Mouse (Mus musculus) midbrain, embryonic 14.5 days (tissue): Measurements from ENCODE around the gene Tgm1. TPM values are rescaled to one million over a fixed set of nuclear protein-coding genes. Genes with fewer than 3 reads are reported as not detected.

Source experiments
- ATAC-seq: fragments of 200-750 bp; cut with Nextera tagmentation; 2 replicates; pipeline ENCODE4 v1.8.0; 2017; ENCODE audit warnings: moderate number of reproducible peaks, moderate library complexity; ENCODE audit not compliant: low FRiP score, low TSS enrichment
- DNase-seq: peaks from one replicate; pipeline ENCODE4 v3.0.0-alpha.2; 2015
- H3K27ac ChIP-seq: fragments of 300-500 bp; sonication (generic); replicated peaks from 2 replicates; pipeline ENCODE4 v1.5.1; 2014; ENCODE audit warnings: mild to moderate bottlenecking, low read depth, low read length, moderate library complexity
- H3K27me3 ChIP-seq: fragments of 300-500 bp; sonication (generic); 2 replicates; pipeline ENCODE4 v1.6.1; 2014; ENCODE audit warnings: low read length, control low read depth, mixed read lengths; ENCODE audit not compliant: control insufficient read depth, insufficient read depth
- H3K36me3 ChIP-seq: fragments of 300-500 bp; sonication (generic); 2 replicates; pipeline ENCODE4 v1.6.1; 2014; ENCODE audit warnings: low read length, control low read depth; ENCODE audit not compliant: control insufficient read depth, insufficient read depth
- H3K4me1 ChIP-seq: fragments of 300-500 bp; sonication (generic); 2 replicates; pipeline ENCODE4 v1.6.1; 2014; ENCODE audit warnings: mild to moderate bottlenecking, antibody characterized with exemption, low read length, control low read depth; ENCODE audit not compliant: control insufficient read depth, insufficient read depth
- H3K4me2 ChIP-seq: fragments of 300-500 bp; sonication (generic); 2 replicates; pipeline ENCODE4 v1.6.1; 2014; ENCODE audit warnings: mild to moderate bottlenecking, low read length, moderate library complexity
- H3K4me3 ChIP-seq: fragments of 300-500 bp; sonication (generic); replicated peaks from 2 replicates; pipeline ENCODE4 v1.5.1; 2014; ENCODE audit warnings: low read depth, low read length
- H3K9ac ChIP-seq: fragments of 300-500 bp; sonication (generic); replicated peaks from 2 replicates; pipeline ENCODE4 v1.6.1; 2014; ENCODE audit warnings: mild to moderate bottlenecking, low read length, moderate library complexity
- H3K9me3 ChIP-seq: fragments of 300-500 bp; sonication (generic); 2 replicates; pipeline ENCODE4 v1.6.1; 2016; ENCODE audit warnings: low read length, control low read depth, mixed read lengths; ENCODE audit not compliant: control insufficient read depth
- WGBS: fragments of 180-500 bp; shearing (Covaris S2); extraction: QIAGEN DNeasy Blood & Tissue Kit; methylation state at CpG from one replicate; pipeline ENCODE4 v1.1.7; 2014; 5-methylcytosine and 5-hydroxymethylcytosine counted together
- polyA plus RNA-seq: library from polyadenylated mRNA; unstranded; fragments of >200 nt; fragmentation: Nextera tagmentation; extraction: Ambion mirVana; gene quantifications from 2 replicates; pipeline ENCODE4 v1.2.1, GENCODE M21; 2014

The Tgm1 gene
- polyA plus RNA-seq, 1 experiment from 2014 or later, result 0.14 TPM

DNA sequence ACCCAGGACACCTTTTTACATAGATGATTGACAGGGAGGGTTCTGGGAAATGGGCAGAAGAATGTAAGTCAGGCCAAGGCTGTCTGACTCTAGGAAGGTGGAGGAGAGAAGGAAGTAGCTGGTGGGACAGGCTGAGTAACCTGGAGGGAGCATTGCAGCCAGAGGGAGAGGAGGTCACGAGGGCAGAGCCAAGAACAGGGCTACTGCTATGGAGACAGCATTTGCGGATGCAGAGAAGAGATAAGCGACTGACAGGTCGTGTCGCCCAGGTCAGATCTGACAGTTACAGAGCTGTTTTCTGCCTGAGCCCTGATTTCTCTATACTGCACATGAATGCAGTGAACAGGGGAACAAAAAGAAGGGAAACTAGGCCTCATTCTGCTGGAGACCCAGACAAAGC lies 6.3 kb downstream of the Tgm1 start:
- ATAC-seq (no peak), DNase-seq (no peak)
- H3K9me3 ChIP-seq, result no peaks in the 10 kb centered on the region
- H3K27me3 ChIP-seq, result no peaks in the 10 kb centered on the region
- H3K4me3 ChIP-seq, result no peak overlapping the region
- no peak overlapping the region for H3K27ac ChIP-seq
- WGBS, result 84% methylated on average over 5 of the region's 5 CpGs
- H3K9ac ChIP-seq, result no peak overlapping the region
- no peak overlapping the region for H3K4me2 ChIP-seq
- no peaks in the 10 kb centered on the region for H3K36me3 ChIP-seq
- no peaks in the 10 kb centered on the region for H3K4me1 ChIP-seq

DNA sequence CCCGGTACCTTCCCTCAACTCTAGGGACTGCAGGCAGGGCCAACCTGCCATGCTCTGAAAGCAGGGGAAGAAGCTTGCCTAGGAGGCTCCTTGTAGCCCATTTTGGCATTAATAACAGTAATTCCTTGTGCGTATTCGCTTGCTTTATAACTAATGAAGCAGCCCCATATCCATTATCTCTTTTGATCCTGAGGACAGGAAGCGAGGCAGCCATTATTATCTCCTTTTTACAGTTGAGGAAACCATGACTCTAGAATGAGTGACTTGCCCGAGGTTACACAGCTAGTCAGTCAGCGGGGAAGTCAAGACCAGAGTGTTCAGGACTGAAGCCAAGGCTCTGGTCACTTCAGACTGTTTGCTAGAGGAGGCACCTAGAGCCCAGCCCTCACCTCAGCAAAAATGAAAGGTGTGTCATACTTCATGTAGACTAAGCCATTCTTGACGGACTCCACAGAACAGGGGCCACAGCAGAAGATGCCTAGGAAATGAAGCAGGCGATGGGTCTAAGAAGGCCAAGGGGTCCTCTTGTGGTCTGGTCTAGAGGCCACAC lies 7.6 kb downstream of the Tgm1 start:
- DNase-seq (no peak), ATAC-seq (no peak)
- 91% methylated on average over 8 of the region's 8 CpGs for WGBS
- Histone ChIP-seq H3K4me2 (no peak overlapping the region), H3K9ac (no peak overlapping the region), H3K4me1 (no peaks in the 10 kb centered on the region), H3K27me3 (no peaks in the 10 kb centered on the region), H3K9me3 (no peaks in the 10 kb centered on the region), H3K4me3 (no peak overlapping the region), H3K36me3 (no peaks in the 10 kb centered on the region), H3K27ac (no peak overlapping the region)

DNA sequence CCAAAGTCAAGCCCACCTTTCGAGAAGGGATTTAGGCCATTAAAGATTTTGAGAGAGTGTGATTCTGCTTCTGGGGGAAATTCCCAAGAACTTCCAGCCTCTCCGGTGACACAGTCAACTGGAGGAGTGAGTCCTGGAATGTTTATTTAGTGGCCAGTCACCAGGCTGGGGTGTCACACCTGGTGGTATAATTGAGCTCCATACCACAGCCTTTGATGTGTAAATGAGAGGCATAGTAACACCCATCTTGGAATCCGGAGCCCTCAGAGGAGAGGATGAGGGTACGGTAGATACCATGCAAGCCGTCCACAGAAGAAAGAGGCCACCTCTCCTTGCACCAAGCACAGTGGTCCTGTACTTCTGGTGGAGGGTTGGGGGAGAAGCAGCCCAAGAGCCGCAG lies 11.0 kb downstream of the Tgm1 start:
- H3K4me1 ChIP-seq, result no peaks in the 10 kb centered on the region
- no peaks in the 10 kb centered on the region for H3K27me3 ChIP-seq
- no peak for ATAC-seq
- WGBS, result 75% methylated on average over 6 of the region's 6 CpGs
- H3K9ac ChIP-seq, result no peak overlapping the region
- H3K4me3 ChIP-seq, result no peak overlapping the region
- no peaks in the 10 kb centered on the region for H3K9me3 ChIP-seq
- H3K27ac ChIP-seq, result no peak overlapping the region
- DNase-seq, result no peak
- no peak overlapping the region for H3K4me2 ChIP-seq
- no peaks in the 10 kb centered on the region for H3K36me3 ChIP-seq

DNA sequence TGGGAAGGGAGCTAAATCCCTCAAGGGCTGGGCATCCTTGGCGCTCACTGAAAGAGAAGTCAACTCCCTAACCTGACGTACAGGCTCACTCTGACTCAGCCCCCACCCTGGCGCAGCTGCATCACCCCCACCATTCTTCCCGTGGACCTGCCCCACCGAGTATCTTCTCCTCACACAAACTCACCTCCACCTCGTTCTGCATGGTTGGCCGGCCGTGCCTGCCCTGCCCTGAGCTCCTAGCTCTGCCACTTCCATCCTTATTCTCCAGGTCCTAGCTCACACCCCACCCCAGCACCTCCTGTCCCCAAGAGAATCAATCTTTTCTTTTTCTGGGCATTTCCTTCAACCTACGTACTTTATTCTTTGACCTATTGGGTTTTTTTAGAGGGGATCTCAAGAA lies 12.6 kb downstream of the Tgm1 start:
- no peak overlapping the region for H3K9ac ChIP-seq

DNA sequence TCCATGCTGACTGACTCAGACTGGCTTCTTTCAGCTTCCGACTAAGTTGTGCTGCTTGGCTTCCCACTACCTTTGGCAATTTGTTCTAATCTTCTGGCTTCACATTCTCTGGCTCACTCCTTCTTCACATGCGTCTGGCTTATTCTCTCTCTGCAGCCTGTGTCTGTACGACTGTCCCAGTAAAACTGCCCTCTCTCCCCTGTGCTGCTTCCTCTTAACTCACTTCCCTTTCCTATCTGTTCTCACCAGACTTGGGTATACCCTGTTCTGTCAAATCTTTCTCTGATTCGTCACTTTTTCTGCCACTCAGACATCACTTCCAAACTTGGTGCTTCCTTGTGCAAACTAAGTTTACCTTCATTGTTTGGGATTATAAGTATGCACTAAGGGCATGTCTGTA lies 16.5 kb downstream of the Tgm1 start:
- H3K4me2 ChIP-seq, result no peak overlapping the region
- H3K9ac ChIP-seq, result no peak overlapping the region
- 87% methylated on average over 4 of the region's 4 CpGs for WGBS
- no peaks in the 10 kb centered on the region for H3K27me3 ChIP-seq
- DNase-seq (no peak), ATAC-seq (no peak)
- no peaks in the 10 kb centered on the region for H3K9me3 ChIP-seq
- H3K4me3 ChIP-seq, result no peak overlapping the region
- no peaks in the 10 kb centered on the region for H3K36me3 ChIP-seq
- H3K27ac ChIP-seq, result no peak overlapping the region
- H3K4me1 ChIP-seq, result no peaks in the 10 kb centered on the region

More for the DNA sequence above, 12.6 kb downstream of the Tgm1 start:
- Histone ChIP-seq H3K27me3 (no peaks in the 10 kb centered on the region), H3K27ac (no peak overlapping the region), H3K4me2 (no peak overlapping the region), H3K4me3 (no peak overlapping the region), H3K9me3 (no peaks in the 10 kb centered on the region), H3K4me1 (no peaks in the 10 kb centered on the region), H3K36me3 (no peaks in the 10 kb centered on the region)
- ATAC-seq (no peak), DNase-seq (no peak)
- 64% methylated on average over 9 of the region's 9 CpGs for WGBS

DNA sequence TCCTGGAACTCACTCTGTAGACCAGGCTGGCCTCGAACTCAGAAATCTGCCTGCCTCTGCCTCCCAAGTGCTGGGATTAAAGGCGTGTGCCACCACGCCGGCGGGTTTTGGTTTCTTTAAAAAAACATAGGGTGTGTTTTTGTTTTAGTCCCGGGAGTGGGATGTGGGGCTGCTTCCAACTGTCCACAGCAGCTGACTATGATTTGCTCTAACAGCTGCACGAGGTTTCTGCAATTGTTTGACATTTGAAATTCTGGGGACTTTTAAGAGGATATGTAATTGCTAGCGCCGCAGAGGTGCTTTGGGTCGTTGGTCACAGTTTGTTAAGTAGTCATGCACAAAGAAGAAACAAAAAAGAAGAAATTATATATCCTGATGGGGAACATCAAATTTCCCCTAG lies 24.3 kb downstream of the Tgm1 start:
- Histone ChIP-seq H3K36me3 (no peaks in the 10 kb centered on the region), H3K4me1 (no peaks in the 10 kb centered on the region), H3K4me2 (no peak overlapping the region), H3K9ac (no peak overlapping the region), H3K27ac (no peak overlapping the region), H3K27me3 (no peaks in the 10 kb centered on the region), H3K9me3 (no peaks in the 10 kb centered on the region), H3K4me3 (no peak overlapping the region)
- 88% methylated on average over 10 of the region's 10 CpGs for WGBS
- ATAC-seq, result no peak
- DNase-seq, result no peak

DNA sequence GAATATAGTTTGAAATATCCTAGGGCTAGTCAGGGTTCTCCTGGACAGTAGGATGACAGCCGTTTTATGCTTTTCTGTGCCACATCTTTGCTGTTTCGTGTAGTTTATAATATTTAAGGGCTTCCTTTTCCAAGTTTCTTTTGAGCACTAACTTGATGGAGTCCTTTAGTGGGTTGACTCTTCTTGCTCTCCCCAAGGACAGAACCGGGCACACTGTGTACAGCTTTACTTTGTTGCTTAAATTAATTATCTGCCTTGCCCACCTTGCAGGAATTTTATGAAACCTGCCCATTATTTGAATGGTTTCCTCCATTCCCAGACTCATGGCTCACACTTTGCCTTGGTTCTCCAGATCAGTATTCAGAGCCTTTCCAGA lies 31.6 kb downstream of the Tgm1 start:
- Histone ChIP-seq H3K27me3 (no peaks in the 10 kb centered on the region), H3K4me1 (peaks cover 6% of the 10 kb centered on the region), H3K36me3 (peaks cover 35% of the 10 kb centered on the region), H3K4me3 (peak overlapping the region; percentile 77), H3K9me3 (no peaks in the 10 kb centered on the region), H3K27ac (peak overlapping the region; percentile 66; the same call in 1 of the 2 replicates), H3K9ac (0 out of 2 replicates have a peak overlapping the region, but pooled peaks have one; percentile 63), H3K4me2 (peak overlapping the region; percentile 96)
- 14% methylated on average over 3 of the region's 3 CpGs for WGBS
- DNase-seq (no peak), ATAC-seq (peak; percentile 35)

DNA sequence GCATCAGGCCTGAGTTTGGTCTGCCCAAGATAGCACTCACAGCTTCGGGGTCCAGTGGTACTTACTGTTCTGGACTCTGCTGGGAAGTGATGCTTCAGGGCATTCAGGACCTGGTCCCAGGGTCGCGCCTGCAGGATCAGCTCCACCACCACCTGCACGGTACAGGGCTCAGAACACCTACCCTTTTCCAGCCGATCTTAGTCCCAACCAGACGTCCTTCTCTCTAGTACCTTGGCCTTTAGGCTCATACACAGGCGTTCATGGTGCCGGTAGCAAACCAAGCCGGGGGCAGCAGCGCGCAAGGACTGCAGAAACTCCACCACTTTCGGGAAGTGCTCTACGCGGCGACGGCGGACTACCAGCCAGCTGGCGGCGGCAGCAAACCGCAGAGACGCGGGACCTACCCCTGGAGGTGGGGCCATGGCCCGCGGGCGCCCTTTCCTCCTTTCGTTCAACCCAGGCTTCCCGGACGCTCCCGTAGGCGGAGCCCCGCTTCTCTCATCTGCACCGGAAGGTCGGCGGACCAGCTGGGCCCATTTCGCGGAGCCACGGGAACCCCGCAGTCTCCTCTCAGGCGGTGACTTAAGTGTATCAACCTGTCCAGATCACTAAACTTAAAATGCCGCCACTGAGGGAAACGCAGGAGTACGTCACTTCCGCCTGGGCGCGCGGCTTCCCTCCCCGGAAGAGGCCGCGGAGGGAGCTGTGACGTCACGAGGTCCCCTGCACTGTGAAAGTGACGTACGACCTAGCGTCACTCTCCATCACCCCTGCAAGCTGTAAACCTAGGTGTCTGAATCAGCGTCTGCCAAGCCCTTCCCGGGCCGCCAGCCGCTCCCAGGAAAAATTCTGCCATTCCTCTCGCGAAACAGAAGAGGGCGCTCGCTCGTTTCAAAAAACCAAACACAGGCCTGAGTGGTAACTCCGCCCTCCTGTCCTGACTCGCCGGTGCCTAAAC lies 32.3 kb downstream of the Tgm1 start, which contains the start of gene Tinf2:
TSS of gene Tinf2 (minus strand) at position 661 of the 958 bp plus-strand sequence.
- Histone ChIP-seq H3K4me3 (peak within 1 kb of the TSS; percentile 77), H3K27ac (peak within 1 kb of the TSS; percentile 66), H3K4me1 (peaks cover 6% of the 10 kb centered on the region), H3K9ac (peak within 1 kb of the TSS; percentile 63), H3K36me3 (peaks cover 42% of the 10 kb centered on the region), H3K4me2 (peak within 1 kb of the TSS; percentile 96), H3K27me3 (no peaks in the 10 kb centered on the region), H3K9me3 (no peaks in the 10 kb centered on the region)
- ATAC-seq (peak; percentile 99), DNase-seq (peak; percentile 99)
- WGBS, result under 1% methylated on average over 66 of the region's 66 CpGs
